Mouse (Mus musculus): Measurements from ENCODE around the gene Adcy2. TPM values are rescaled to one million over a fixed set of nuclear protein-coding genes. Genes with fewer than 3 reads are reported as not detected.

The Adcy2 gene
- total and polyA plus RNA-seq, 2 experiments from 2014 or later: 11.3 to 32.8 TPM

- Histone ChIP-seq H3K9ac (no peak overlapping the region), H3K4me2 (ENCODE audit: low read depth) (no peak overlapping the region), H3K9me3 (ENCODE audit: low read length) (no peaks in the 10 kb centered on the region), H3K27me3 (ENCODE audit: insufficient read depth, low read length) (no peaks in the 10 kb centered on the region), H3K4me3 (ENCODE audit: low read depth, low read length) (no peak overlapping the region), H3K27ac (ENCODE audit: low read depth, low read length) (no peak overlapping the region), H3K4me1 (ENCODE audit: insufficient read depth) (no peaks in the 10 kb centered on the region), H3K36me3 (ENCODE audit: insufficient read depth) (no peaks in the 10 kb centered on the region)
- 95% methylated on average over 2 of the region's 2 CpGs for WGBS
- ATAC-seq: no peak
- no peak for TF ChIP-seq CTCF (IDR thresholded peaks at IDR 0.05; ENCODE audit: low read depth)
- DNase-seq: no peak
Measured at GRCm38 (mm10) chr13:68684919-68685318, 314.4 kb downstream of the Adcy2 start.

- H3K9ac ChIP-seq: no peak overlapping the region
- H3K9me3 ChIP-seq (ENCODE audit: low read length): no peaks in the 10 kb centered on the region
- H3K4me3 ChIP-seq (ENCODE audit: low read depth, low read length): no peak overlapping the region
- no peaks in the 10 kb centered on the region for H3K27me3 ChIP-seq (ENCODE audit: insufficient read depth, low read length)
- H3K4me1 ChIP-seq (ENCODE audit: insufficient read depth): no peaks in the 10 kb centered on the region
- ATAC-seq (no peak), DNase-seq (no peak)
- no peaks in the 10 kb centered on the region for H3K36me3 ChIP-seq (ENCODE audit: insufficient read depth)
- H3K27ac ChIP-seq (ENCODE audit: low read depth, low read length): no peak overlapping the region
- TF ChIP-seq CTCF (IDR thresholded peaks at IDR 0.05; ENCODE audit: low read depth): no peak
- WGBS: 80% methylated on average over 1 of the region's 1 CpGs
- no peak overlapping the region for H3K4me2 ChIP-seq (ENCODE audit: low read depth)
Measured at GRCm38 (mm10) chr13:68680429-68680828, 318.9 kb downstream of the Adcy2 start.

GRCm38 (mm10) chr13:68642786-68643185, 356.6 kb downstream of the Adcy2 start:
- Histone ChIP-seq H3K36me3 (ENCODE audit: insufficient read depth) (no peaks in the 10 kb centered on the region), H3K27me3 (ENCODE audit: insufficient read depth, low read length) (no peaks in the 10 kb centered on the region), H3K9me3 (ENCODE audit: low read length) (no peaks in the 10 kb centered on the region), H3K27ac (ENCODE audit: low read depth, low read length) (no peak overlapping the region), H3K4me2 (ENCODE audit: low read depth) (no peak overlapping the region), H3K4me1 (ENCODE audit: insufficient read depth) (no peaks in the 10 kb centered on the region), H3K9ac (no peak overlapping the region), H3K4me3 (ENCODE audit: low read depth, low read length) (no peak overlapping the region)
- TF ChIP-seq CTCF (IDR thresholded peaks at IDR 0.05; ENCODE audit: low read depth): no peak
- ATAC-seq (no peak), DNase-seq (no peak)
- 97% methylated on average over 1 of the region's 1 CpGs for WGBS

- Histone ChIP-seq H3K9ac (no peak overlapping the region), H3K27me3 (ENCODE audit: insufficient read depth, low read length) (no peaks in the 10 kb centered on the region), H3K36me3 (ENCODE audit: insufficient read depth) (no peaks in the 10 kb centered on the region), H3K9me3 (ENCODE audit: low read length) (no peaks in the 10 kb centered on the region), H3K4me3 (ENCODE audit: low read depth, low read length) (no peak overlapping the region), H3K4me2 (ENCODE audit: low read depth) (no peak overlapping the region), H3K27ac (ENCODE audit: low read depth, low read length) (no peak overlapping the region), H3K4me1 (ENCODE audit: insufficient read depth) (no peaks in the 10 kb centered on the region)
- WGBS: 74% methylated on average over 3 of the region's 3 CpGs
- DNase-seq (no peak), ATAC-seq (no peak)
- TF ChIP-seq CTCF (IDR thresholded peaks at IDR 0.05; ENCODE audit: low read depth): no peak
Measured at GRCm38 (mm10) chr13:68627041-68627440, 372.3 kb downstream of the Adcy2 start.

- Histone ChIP-seq H3K4me1 (ENCODE audit: insufficient read depth) (no peaks in the 10 kb centered on the region), H3K9ac (no peak overlapping the region), H3K4me3 (ENCODE audit: low read depth, low read length) (no peak overlapping the region), H3K27me3 (ENCODE audit: insufficient read depth, low read length) (no peaks in the 10 kb centered on the region), H3K4me2 (ENCODE audit: low read depth) (no peak overlapping the region), H3K36me3 (ENCODE audit: insufficient read depth) (no peaks in the 10 kb centered on the region), H3K9me3 (ENCODE audit: low read length) (no peaks in the 10 kb centered on the region), H3K27ac (ENCODE audit: low read depth, low read length) (no peak overlapping the region)
- WGBS: 57% methylated on average over 6 of the region's 6 CpGs
- DNase-seq: peak; percentile 72
- TF ChIP-seq CTCF (IDR thresholded peaks at IDR 0.05; ENCODE audit: low read depth): no peak; the same call in none of the 2 replicates
- peak; percentile 97 for ATAC-seq
Measured at GRCm38 (mm10) chr13:68622792-68623191, 376.5 kb downstream of the Adcy2 start.

GRCm38 (mm10) chr13:68607652-68608405, 391.5 kb downstream of the Adcy2 start:
- no peaks in the 10 kb centered on the region for H3K9me3 ChIP-seq (ENCODE audit: low read length)
- 49% methylated on average over 21 of the region's 21 CpGs for WGBS
- ATAC-seq (peak; percentile 75), DNase-seq (peak; percentile 45)
- peak overlapping the region; percentile 2; the same call in 1 of the 2 replicates for H3K4me3 ChIP-seq (ENCODE audit: low read depth, low read length)
- H3K27ac ChIP-seq (ENCODE audit: low read depth, low read length): no peak overlapping the region; the same call in 1 of the 2 replicates
- peak overlapping the region; percentile 30 for H3K4me2 ChIP-seq (ENCODE audit: low read depth)
- peaks cover 6% of the 10 kb centered on the region; the same call in 1 of the 2 replicates for H3K4me1 ChIP-seq (ENCODE audit: insufficient read depth)
- peak overlapping the region; percentile 23; the same call in 1 of the 2 replicates for H3K9ac ChIP-seq
- no peaks in the 10 kb centered on the region for H3K27me3 ChIP-seq (ENCODE audit: insufficient read depth, low read length)
- no peaks in the 10 kb centered on the region for H3K36me3 ChIP-seq (ENCODE audit: insufficient read depth)
- no peak for TF ChIP-seq CTCF (IDR thresholded peaks at IDR 0.05; ENCODE audit: low read depth)

- no peak overlapping the region for H3K27ac ChIP-seq (ENCODE audit: low read depth, low read length)
- WGBS: 3% methylated on average over 11 of the region's 11 CpGs
Measured at GRCm38 (mm10) chr13:68605689-68606126, 393.6 kb downstream of the Adcy2 start.

More at GRCm38 (mm10) chr13:68605689-68606126, 393.6 kb downstream of the Adcy2 start:
- peaks cover 6% of the 10 kb centered on the region; the same call in 1 of the 2 replicates for H3K4me1 ChIP-seq (ENCODE audit: insufficient read depth)
- H3K36me3 ChIP-seq (ENCODE audit: insufficient read depth): no peaks in the 10 kb centered on the region
- no peaks in the 10 kb centered on the region for H3K27me3 ChIP-seq (ENCODE audit: insufficient read depth, low read length)
- DNase-seq (peak; percentile 68), ATAC-seq (peak; percentile 74)
- H3K4me2 ChIP-seq (ENCODE audit: low read depth): peak overlapping the region; percentile 41
- H3K9me3 ChIP-seq (ENCODE audit: low read length): no peaks in the 10 kb centered on the region
- peak overlapping the region; percentile 18 for H3K4me3 ChIP-seq (ENCODE audit: low read depth, low read length)
- no peak; the same call in 1 of the 2 replicates for TF ChIP-seq CTCF (IDR thresholded peaks at IDR 0.05; ENCODE audit: low read depth)
- H3K9ac ChIP-seq: no peak overlapping the region

Measured in forebrain, postnatal 0 days (tissue).